Mouse (Mus musculus) gastrocnemius, postnatal 10 days (tissue): Measurements from ENCODE around the gene Gm1993. TPM values are rescaled to one million over a fixed set of nuclear protein-coding genes. Genes with fewer than 3 reads are reported as not detected.
"Not testable (repeated sequence)": the region's sequence is repeated elsewhere in the genome, so short reads cannot be mapped to it uniquely, and the experiment has no call there.

Source experiments
- DNase-seq: peaks from one replicate; pipeline ENCODE4 v3.0.0; 2021; ENCODE audit warnings: mixed read lengths
- long read RNA-seq, 2 experiments: library from polyadenylated mRNA; stranded (forward); transcript quantifications; one replicate each; pipeline ENCODE4 v2.0.0; 2021
- total RNA-seq, 2 experiments: library from RNA; stranded (reverse); gene quantifications; 2 replicates each; pipeline ENCODE4 v1.2.3; 2021

The Gm1993 gene
- not detected for total RNA-seq
- long read RNA-seq, experiment 1: 0 reads
- long read RNA-seq, experiment 2: 0 reads

- DNase-seq: not testable (repeated sequence)
Measured at GRCm38 (mm10) chrX:25570352-25570751, at the start of gene Gm1993. TSS of gene Gm1993 (minus strand) at chrX:25570452.
